Mouse (Mus musculus): ENCODE measurements at regions not wholly inside any gene's neighbourhood (a gene's known extent, or its start where the extent isn't known, plus 50 kb on each side); places are given as distances from the start of the nearest gene placed in this dataset.
A peak's percentile ranks its signal among the peaks of the same experiment; 100 is the strongest.

DNA sequence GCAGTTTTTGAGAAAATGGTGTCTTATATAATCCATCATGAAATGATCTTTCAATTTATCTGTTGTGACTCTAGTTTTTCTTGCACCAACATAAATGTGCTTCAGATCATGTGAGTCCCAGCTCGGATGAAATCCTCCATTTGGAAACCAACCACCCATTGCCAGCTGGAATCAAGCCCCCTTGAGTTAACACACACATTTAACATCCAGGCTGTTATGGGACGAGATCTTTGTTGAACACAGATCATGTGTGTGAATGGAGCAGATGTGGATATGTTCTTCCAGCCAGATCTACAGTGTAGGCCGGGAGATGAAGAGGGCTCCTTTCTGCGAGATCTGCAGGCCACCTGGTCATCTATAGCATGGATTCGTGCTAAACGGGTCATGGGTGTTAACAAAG, 188.4 kb upstream of the Gimd1 start:
- H3K27ac ChIP-seq (ENCODE audit: insufficient read depth, low read depth, low read length, poor library complexity, severe bottlenecking): no peak overlapping the region
- no peak overlapping the region for H3K4me3 ChIP-seq (ENCODE audit: insufficient read depth in 1 of 2, low read depth in 1 of 2, low read length in 2 of 2, poor library complexity in 1 of 2, severe bottlenecking in 1 of 2)
- in situ Hi-C loops (cut with MboI; ENCODE audit: low sequenced_read_pairs in 2 of 2, unreplicated experiment in 2 of 2): no loop called here
- no peaks in the 10 kb centered on the region for H3K4me1 ChIP-seq (ENCODE audit: control insufficient read depth in 2 of 2, insufficient read depth in 2 of 2, low read length in 2 of 2, poor library complexity in 1 of 2)
- no peak overlapping the region for H3K9ac ChIP-seq (ENCODE audit: insufficient read depth, low read depth, low read length, poor library complexity, severe bottlenecking)
- DNase-seq (ENCODE audit: low read depth, low spot score): no peak
- no peak for TF ChIP-seq ZNF384 (IDR thresholded peaks at IDR 0.05; ENCODE audit: low read depth, low read length)
- no peak for TF ChIP-seq ZC3H11A (IDR thresholded peaks at IDR 0.05; ENCODE audit: borderline replicate concordance, low read depth, low read length)
- no peak for TF ChIP-seq HCFC1 (IDR thresholded peaks at IDR 0.05; ENCODE audit: borderline replicate concordance, insufficient read depth, low read length)
- no peak for TF ChIP-seq MAFK (IDR thresholded peaks at IDR 0.05; ENCODE audit: insufficient read depth, low read depth, low read length)
- TF ChIP-seq CHD2 (IDR thresholded peaks at IDR 0.05; ENCODE audit: low read depth, low read length): no peak
- H3K36me3 ChIP-seq (ENCODE audit: control insufficient read depth, insufficient read depth, low read length, poor library complexity, severe bottlenecking): no peaks in the 10 kb centered on the region
- no peaks in the 10 kb centered on the region for H3K9me3 ChIP-seq (ENCODE audit: control insufficient read depth, insufficient read depth, low read depth, low read length)

DNA sequence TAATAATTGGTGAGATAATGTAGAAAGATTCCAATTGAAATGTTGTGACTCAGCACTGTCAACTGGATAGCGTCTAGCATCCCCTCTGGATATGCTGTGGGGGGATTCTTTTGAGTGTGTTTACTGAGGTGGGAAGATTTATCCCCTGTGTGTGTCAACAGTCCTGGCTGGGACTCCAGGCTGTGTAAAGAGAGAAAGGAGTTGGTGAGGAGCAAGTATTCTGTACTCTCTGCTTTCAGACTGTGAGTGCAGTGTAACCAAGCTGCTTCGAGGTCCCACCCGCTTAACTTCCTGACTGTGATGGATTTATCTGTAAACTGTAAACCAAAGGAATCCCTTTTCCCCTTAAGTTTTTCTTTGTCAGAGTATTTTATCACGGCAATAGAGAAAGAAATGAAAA, 175.7 kb upstream of the Gimd1 start:
- DNase-seq (ENCODE audit: low read depth, low spot score): no peak
- H3K27ac ChIP-seq (ENCODE audit: insufficient read depth, low read depth, low read length, poor library complexity, severe bottlenecking): no peak overlapping the region
- H3K4me3 ChIP-seq (ENCODE audit: insufficient read depth in 1 of 2, low read depth in 1 of 2, low read length in 2 of 2, poor library complexity in 1 of 2, severe bottlenecking in 1 of 2): no peak overlapping the region
- no peaks in the 10 kb centered on the region for H3K9me3 ChIP-seq (ENCODE audit: control insufficient read depth, insufficient read depth, low read depth, low read length)
- TF ChIP-seq MAFK (IDR thresholded peaks at IDR 0.05; ENCODE audit: insufficient read depth, low read depth, low read length): no peak
- in situ Hi-C loops (cut with MboI; ENCODE audit: low sequenced_read_pairs in 2 of 2, unreplicated experiment in 2 of 2): no loop called here
- no peak overlapping the region for H3K9ac ChIP-seq (ENCODE audit: insufficient read depth, low read depth, low read length, poor library complexity, severe bottlenecking)
- H3K4me1 ChIP-seq (ENCODE audit: control insufficient read depth in 2 of 2, insufficient read depth in 2 of 2, low read length in 2 of 2, poor library complexity in 1 of 2): no peaks in the 10 kb centered on the region
- H3K36me3 ChIP-seq (ENCODE audit: control insufficient read depth, insufficient read depth, low read length, poor library complexity, severe bottlenecking): no peaks in the 10 kb centered on the region

DNA sequence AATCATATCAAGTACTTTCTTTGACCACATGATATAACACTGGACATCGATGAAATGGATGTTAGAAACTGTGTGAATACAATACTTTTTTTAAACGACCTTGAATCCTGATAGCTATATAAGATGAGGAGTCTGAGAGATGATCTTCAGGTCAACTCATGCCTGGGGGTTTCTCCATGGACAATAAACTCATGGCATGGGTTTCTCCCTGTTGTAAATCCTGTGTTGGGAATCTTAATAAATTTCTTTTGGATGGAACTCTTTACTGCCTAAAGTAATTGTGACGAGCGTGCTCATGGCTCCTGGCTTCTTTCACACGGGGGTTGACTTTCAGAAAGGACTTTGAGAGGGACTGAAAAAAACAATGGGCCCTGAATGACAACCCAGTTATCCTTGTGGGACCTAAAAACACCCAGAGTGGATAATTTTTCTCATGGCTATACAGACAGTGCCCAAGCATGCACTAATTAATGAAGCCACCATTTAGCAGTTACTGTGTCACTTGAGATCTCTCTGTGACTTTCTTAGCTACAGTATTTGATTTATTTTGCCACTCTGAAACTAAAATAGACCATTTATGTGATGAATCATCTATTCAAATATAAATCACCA, 167.2 kb upstream of the Gimd1 start:
- no peak for TF ChIP-seq ZNF384 (IDR thresholded peaks at IDR 0.05; ENCODE audit: low read depth, low read length)
- TF ChIP-seq ZC3H11A (IDR thresholded peaks at IDR 0.05; ENCODE audit: borderline replicate concordance, low read depth, low read length): no peak
- in situ Hi-C loops (cut with MboI; ENCODE audit: low sequenced_read_pairs in 2 of 2, unreplicated experiment in 2 of 2): no loop called here
- no peak overlapping the region for H3K27ac ChIP-seq (ENCODE audit: insufficient read depth, low read depth, low read length, poor library complexity, severe bottlenecking)

DNA sequence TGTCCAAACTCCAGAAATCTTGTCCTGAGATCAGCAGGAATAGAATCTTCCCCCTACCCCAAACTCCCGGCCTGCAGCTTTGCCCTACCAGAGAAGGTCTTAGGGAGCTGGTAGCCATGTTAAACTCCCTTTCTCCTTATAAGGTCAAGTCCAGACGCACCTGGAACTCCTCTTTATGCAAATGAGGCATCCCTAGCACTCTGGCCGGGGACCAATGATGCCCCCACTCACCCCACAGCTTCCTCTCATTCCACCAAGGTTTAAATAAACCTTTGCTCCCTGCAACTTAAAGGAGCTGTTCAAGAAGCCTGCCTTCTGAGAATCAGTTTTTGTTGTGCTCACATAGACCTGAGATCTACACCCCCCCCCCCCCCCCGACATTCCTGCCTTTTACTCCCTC, 158.6 kb upstream of the Gimd1 start:
- Histone ChIP-seq H3K4me3 (ENCODE audit: insufficient read depth in 1 of 2, low read depth in 1 of 2, low read length in 2 of 2, poor library complexity in 1 of 2, severe bottlenecking in 1 of 2) (no peak overlapping the region), H3K27ac (ENCODE audit: insufficient read depth, low read depth, low read length, poor library complexity, severe bottlenecking) (no peak overlapping the region), H3K9me3 (ENCODE audit: control insufficient read depth, insufficient read depth, low read depth, low read length) (no peaks in the 10 kb centered on the region), H3K9ac (ENCODE audit: insufficient read depth, low read depth, low read length, poor library complexity, severe bottlenecking) (no peak overlapping the region), H3K36me3 (ENCODE audit: control insufficient read depth, insufficient read depth, low read length, poor library complexity, severe bottlenecking) (no peaks in the 10 kb centered on the region), H3K4me1 (ENCODE audit: control insufficient read depth in 2 of 2, insufficient read depth in 2 of 2, low read length in 2 of 2, poor library complexity in 1 of 2) (0 out of 4 replicates have a peak, but pooled peaks cover 0 to 5% of the 10 kb centered on the region in 2 experiments)
- DNase-seq (ENCODE audit: low read depth, low spot score): peak; percentile 16
- in situ Hi-C loops (cut with MboI; ENCODE audit: low sequenced_read_pairs in 2 of 2, unreplicated experiment in 2 of 2): no loop called here
- TF ChIP-seq ZC3H11A (IDR thresholded peaks at IDR 0.05; ENCODE audit: borderline replicate concordance, low read depth, low read length) (no peak), MAFK (IDR thresholded peaks at IDR 0.05; ENCODE audit: insufficient read depth, low read depth, low read length) (no peak), CHD2 (IDR thresholded peaks at IDR 0.05; ENCODE audit: low read depth, low read length) (no peak), HCFC1 (IDR thresholded peaks at IDR 0.05; ENCODE audit: borderline replicate concordance, insufficient read depth, low read length) (no peak), ZNF384 (IDR thresholded peaks at IDR 0.05; ENCODE audit: low read depth, low read length) (no peak)

More for the DNA sequence above, 167.2 kb upstream of the Gimd1 start:
- no peaks in the 10 kb centered on the region for H3K4me1 ChIP-seq (ENCODE audit: control insufficient read depth in 2 of 2, insufficient read depth in 2 of 2, low read length in 2 of 2, poor library complexity in 1 of 2)
- H3K36me3 ChIP-seq (ENCODE audit: control insufficient read depth, insufficient read depth, low read length, poor library complexity, severe bottlenecking): no peaks in the 10 kb centered on the region
- no peak for DNase-seq (ENCODE audit: low read depth, low spot score)
- no peak overlapping the region for H3K4me3 ChIP-seq (ENCODE audit: insufficient read depth in 1 of 2, low read depth in 1 of 2, low read length in 2 of 2, poor library complexity in 1 of 2, severe bottlenecking in 1 of 2)
- H3K9me3 ChIP-seq (ENCODE audit: control insufficient read depth, insufficient read depth, low read depth, low read length): no peaks in the 10 kb centered on the region
- H3K9ac ChIP-seq (ENCODE audit: insufficient read depth, low read depth, low read length, poor library complexity, severe bottlenecking): no peak overlapping the region

DNA sequence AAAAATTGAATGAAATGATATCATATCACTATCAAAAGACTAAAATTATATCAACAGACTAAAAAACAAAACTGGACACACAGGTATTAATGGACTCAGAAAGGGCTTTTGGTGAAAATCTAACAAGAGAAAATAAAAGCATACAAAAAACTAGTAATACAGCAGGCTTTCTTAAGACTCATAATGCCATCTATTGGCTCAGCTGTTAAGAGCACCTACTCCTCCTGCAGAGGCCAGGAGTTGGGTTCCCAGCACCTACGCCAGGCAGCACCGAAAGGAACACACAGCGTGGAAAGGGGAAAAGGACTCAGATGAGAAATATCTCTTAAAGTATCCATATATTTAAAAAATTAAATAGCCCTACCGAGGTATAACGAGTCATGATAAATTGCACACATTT, 151.9 kb upstream of the Gimd1 start:
- Histone ChIP-seq H3K9ac (ENCODE audit: insufficient read depth, low read depth, low read length, poor library complexity, severe bottlenecking) (no peak overlapping the region), H3K4me1 (ENCODE audit: control insufficient read depth in 2 of 2, insufficient read depth in 2 of 2, low read length in 2 of 2, poor library complexity in 1 of 2) (no peaks in the 10 kb centered on the region), H3K9me3 (ENCODE audit: control insufficient read depth, insufficient read depth, low read depth, low read length) (no peaks in the 10 kb centered on the region), H3K36me3 (ENCODE audit: control insufficient read depth, insufficient read depth, low read length, poor library complexity, severe bottlenecking) (no peaks in the 10 kb centered on the region), H3K27ac (ENCODE audit: insufficient read depth, low read depth, low read length, poor library complexity, severe bottlenecking) (no peak overlapping the region), H3K4me3 (ENCODE audit: insufficient read depth in 1 of 2, low read depth in 1 of 2, low read length in 2 of 2, poor library complexity in 1 of 2, severe bottlenecking in 1 of 2) (no peak overlapping the region)
- DNase-seq (ENCODE audit: low read depth, low spot score): no peak
- TF ChIP-seq ZNF384 (IDR thresholded peaks at IDR 0.05; ENCODE audit: low read depth, low read length): no peak
- TF ChIP-seq HCFC1 (IDR thresholded peaks at IDR 0.05; ENCODE audit: borderline replicate concordance, insufficient read depth, low read length): no peak
- TF ChIP-seq CHD2 (IDR thresholded peaks at IDR 0.05; ENCODE audit: low read depth, low read length): no peak
- TF ChIP-seq MAFK (IDR thresholded peaks at IDR 0.05; ENCODE audit: insufficient read depth, low read depth, low read length): no peak
- TF ChIP-seq ZC3H11A (IDR thresholded peaks at IDR 0.05; ENCODE audit: borderline replicate concordance, low read depth, low read length): no peak
- in situ Hi-C loops (cut with MboI; ENCODE audit: low sequenced_read_pairs in 2 of 2, unreplicated experiment in 2 of 2): no loop called here

All from ES-E14 (cell line).